Mouse (Mus musculus) testis, adult 2 months (tissue): ENCODE data around the gene Mitf.

Experiments
- CTCF ChIP-seq: fragments of 200-500 bp; IDR thresholded peaks from 2 replicates; pipeline ENCODE4 v1.5.1; 2012; ENCODE audit warnings: low read depth, mild to moderate bottlenecking, inconsistent platforms, low read length, moderate library complexity; ENCODE audit not compliant: control insufficient read depth, insufficient read depth, insufficient replicate concordance
- POLR2A ChIP-seq: fragments of 200-500 bp; IDR thresholded peaks from 2 replicates; pipeline ENCODE4 v1.6.1; 2012; ENCODE audit warnings: low read depth, mild to moderate bottlenecking, inconsistent platforms, low read length, moderate library complexity; ENCODE audit not compliant: control insufficient read depth

DNA sequence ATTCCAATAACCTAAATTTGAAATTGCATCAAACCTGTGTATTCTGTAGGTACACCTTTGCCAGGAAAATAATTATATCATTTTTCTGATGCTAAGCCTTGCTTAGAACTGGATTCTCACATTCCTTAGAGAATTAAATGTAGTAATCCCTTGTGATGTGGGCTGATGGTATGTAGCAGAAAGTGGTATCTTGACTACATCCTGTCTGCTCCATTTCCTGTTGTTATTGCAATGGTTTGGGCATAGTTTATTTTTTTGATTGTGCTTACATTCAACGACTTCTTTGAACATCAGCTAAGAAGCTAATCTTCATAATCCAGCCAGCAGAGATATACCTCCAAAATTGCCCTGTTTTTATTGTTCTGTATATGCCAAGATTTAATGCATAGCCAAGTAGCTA is 217.0 kb downstream of the Mitf start:
- no peak for TF ChIP-seq POLR2A
- no peak for TF ChIP-seq CTCF
